Mouse (Mus musculus): Measurements from ENCODE around the gene Arih1.

Gene Arih1

DNA sequence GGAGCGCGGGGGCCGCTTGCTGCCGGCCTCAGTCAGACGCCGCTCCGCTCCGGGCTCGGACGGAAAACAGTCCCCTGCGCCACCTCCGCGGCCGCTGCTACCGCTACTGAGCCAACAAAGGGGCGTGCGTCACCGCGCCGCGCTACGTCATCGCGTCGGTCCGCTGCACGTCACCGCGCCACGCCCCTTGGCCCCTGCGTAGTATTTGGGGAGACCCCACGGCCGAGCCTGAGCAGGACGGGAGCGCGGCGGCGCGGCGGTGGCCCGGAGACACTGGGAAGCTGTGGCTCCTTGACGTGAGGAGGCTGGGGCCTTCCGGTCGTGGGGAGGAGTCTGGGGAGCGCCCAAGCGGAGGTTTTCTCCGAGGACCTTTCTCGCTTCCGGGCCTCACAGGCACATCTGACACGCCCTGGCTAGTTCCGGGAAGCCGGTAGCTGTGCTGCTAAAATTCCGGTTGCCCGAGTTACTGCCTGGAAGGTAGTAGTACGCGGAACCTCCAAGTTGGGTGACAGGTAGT, at the start of gene Arih1:
TSS of gene Arih1 (minus strand) at position 70 of the 517 bp plus-strand sequence.
- DNase-seq (ENCODE audit: low spot score), result peak; percentile 93

DNA sequence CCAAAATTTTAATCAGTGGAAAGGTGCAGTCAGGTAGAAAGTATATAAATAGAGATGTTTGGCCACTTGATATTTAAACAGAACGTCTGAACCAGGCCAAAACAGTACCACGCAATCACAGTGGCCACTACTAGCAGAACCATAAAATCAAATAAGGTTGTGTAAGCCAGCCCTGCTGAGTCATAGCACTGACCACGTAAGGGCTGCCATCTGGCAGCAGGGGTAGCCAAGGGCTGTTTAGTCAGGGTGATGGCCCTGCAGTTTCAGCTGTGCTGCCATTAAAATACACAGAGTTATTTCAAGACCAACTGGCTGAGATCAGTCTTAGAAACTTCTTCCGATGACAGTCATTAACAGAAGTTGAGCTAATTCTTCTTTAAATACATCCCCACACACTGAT, 47.5 kb upstream of the Arih1 start:
- DNase-seq (ENCODE audit: low spot score), result no peak

DNA sequence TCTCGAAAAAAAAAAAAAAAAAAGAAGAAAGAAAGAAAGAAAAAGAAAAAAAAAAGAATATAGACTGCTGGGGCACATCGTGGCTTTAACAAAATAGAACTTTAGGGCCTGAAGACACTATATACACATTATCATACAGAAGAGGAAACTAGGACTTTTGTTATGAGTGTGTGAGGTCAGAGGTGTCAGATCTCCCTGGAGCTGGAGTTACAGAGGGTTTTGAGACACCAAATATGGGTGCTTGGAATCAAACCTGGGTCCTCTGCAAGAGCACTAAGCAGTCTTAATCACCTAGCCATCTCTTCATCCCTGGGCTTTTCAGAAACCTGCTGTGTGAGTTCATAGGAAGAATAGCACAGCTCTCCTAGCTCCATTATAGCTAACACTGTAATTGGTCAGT, 47.0 kb upstream of the Arih1 start:
- no peak for DNase-seq (ENCODE audit: low spot score)

GRCm38 (mm10) chr9:59531645-59532044, 45.2 kb upstream of the Arih1 start:
- no peak for DNase-seq (ENCODE audit: low spot score)

- DNase-seq (ENCODE audit: low spot score), result no peak
Measured at GRCm38 (mm10) chr9:59528274-59528673, 41.9 kb upstream of the Arih1 start.

- DNase-seq (ENCODE audit: low spot score), result no peak
Measured at GRCm38 (mm10) chr9:59527580-59527979, 41.2 kb upstream of the Arih1 start.

DNA sequence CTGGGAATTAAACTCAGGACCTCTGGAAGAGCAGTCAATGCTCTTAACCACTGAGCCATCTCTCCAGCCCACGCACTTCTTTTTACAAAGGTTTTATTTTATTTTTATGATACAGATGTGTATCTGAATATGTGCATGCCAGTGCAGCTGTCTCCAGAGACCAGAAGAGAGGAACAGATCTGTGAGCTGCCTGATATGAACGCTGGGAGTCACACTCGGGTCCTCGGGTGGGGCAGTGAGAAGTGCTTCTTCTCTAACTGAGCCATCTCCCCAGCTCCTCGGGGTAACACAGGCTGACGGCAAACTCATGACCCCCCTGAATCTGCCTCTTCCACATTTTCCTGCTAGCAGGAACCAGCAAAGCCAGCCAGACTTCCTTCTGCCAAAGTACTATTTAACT, 40.3 kb upstream of the Arih1 start:
- no peak for DNase-seq (ENCODE audit: low spot score)

GRCm38 (mm10) chr9:59522906-59523305, 36.5 kb upstream of the Arih1 start:
- no peak for DNase-seq (ENCODE audit: low spot score)

- DNase-seq (ENCODE audit: low spot score), result no peak
Measured at GRCm38 (mm10) chr9:59519396-59519795, 33.0 kb upstream of the Arih1 start.

DNA sequence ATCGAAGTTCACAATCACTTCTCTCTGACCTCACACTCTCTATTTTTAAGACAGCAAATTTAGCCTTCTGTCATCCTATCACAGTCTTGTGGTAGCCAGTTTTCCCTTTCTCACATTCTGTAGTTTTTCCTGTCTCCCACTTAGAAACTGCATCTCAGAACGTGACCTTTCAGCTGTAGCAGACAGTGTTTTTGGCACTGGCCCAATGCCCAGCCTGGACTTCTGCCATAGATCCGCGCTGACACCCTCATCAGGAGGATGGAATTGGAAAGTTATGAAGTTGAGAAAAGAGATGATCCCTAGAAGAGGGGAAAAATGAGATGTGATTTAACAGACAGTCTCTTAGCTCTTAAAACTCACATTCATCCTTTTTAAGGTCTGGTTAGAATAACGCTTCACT, 32.6 kb upstream of the Arih1 start:
- no peak for DNase-seq (ENCODE audit: low spot score)

DNA sequence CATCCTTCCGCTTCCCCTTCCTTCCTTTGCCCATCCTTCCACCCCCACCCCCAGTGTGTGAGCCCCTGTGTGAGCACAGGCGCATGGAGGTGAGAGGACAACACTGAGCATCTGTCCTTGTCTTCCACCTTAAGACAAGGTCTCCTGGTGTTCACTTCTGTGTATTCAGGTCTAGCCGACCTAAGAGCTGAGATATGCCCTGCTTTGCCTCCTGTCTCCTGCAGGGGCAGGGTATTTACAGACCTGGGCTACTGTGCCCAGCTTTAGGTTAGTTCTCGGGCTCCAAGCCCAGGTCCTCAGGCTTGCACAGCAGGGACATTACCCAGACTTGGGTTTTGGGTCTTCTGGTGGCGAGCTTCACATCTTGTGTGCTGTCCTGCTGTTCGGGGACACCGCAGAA, 30.7 kb upstream of the Arih1 start:
- DNase-seq (ENCODE audit: low spot score), result no peak

- no peak for DNase-seq (ENCODE audit: low spot score)
Measured at GRCm38 (mm10) chr9:59515069-59515468, 28.7 kb upstream of the Arih1 start.

DNA sequence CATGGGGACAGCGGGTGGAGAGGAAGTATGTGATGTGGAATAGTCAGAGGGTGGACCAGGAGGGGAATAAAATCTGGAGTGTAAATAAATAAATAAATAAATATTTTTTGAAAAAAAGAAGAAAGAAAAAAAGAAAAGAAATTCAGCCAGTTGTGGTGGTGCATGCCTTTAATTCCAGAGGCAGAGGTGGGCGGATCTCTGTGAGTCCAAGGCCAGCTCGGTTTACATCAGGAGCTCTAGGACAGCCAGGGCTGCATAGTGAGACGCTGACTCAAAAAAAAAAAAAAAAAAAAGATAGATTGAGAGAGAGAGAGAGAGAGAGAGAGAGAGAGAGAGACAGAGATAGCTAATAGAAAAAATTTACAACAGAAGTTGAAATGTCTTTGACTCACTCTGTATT, 26.0 kb upstream of the Arih1 start:
- DNase-seq (ENCODE audit: low spot score), result no peak

GRCm38 (mm10) chr9:59508146-59508545, 21.7 kb upstream of the Arih1 start:
- no peak for DNase-seq (ENCODE audit: low spot score)

- DNase-seq (ENCODE audit: low spot score), result no peak
Measured at GRCm38 (mm10) chr9:59487331-59487730, 913 bp upstream of the Arih1 start.

GRCm38 (mm10) chr9:59486076-59486518, 321 bp downstream of the Arih1 start:
- peak; percentile 11 for DNase-seq (ENCODE audit: low spot score)

DNA sequence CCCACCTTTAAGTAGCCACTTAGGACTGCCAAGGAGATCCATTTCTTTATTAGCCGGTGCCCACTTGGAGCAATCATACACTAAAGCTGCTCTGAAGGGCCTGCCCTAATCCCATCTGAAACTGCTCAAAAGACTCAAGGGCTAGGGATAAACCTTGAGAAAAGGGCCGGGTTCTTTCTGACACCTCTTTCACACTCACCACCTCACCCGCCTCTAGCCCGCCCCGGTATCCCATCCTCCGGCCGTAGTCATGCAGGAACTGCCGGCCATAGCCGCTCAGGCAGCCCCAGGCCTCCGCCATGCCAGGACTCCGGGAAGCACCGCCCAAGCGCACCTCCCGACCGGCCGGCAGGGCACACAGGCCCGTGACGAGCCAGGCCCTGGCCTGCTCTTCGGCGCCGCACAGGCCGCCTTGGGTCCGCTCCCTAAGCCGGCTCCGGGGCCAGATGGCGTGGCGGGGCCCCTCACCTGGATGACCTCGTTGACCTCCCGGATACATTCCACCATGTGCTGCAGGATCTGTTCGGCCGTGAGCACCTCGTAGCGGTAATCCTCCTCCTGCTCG, 825 bp downstream of the Arih1 start:
- peak; percentile 12 for DNase-seq (ENCODE audit: low spot score)

DNA sequence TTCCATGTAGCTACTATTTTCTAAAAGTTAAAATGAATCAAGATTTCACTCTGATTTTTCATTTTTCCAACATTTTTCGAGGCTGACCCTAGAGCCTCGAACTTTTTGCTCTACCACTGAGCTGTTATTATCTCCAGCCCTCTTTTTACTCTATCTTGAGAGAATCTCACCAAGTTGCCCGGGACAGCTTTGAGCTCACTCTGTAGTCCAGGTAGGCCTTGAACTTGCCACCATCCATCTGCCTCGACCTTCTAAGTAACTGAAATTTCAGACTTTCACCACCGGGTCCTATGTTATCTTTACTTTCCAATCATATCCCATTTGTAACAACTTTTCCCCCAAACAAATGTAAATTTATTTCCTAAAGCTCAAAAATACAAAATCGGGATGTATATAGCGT, 1.7 kb downstream of the Arih1 start:
- no peak for DNase-seq (ENCODE audit: low spot score)

DNA sequence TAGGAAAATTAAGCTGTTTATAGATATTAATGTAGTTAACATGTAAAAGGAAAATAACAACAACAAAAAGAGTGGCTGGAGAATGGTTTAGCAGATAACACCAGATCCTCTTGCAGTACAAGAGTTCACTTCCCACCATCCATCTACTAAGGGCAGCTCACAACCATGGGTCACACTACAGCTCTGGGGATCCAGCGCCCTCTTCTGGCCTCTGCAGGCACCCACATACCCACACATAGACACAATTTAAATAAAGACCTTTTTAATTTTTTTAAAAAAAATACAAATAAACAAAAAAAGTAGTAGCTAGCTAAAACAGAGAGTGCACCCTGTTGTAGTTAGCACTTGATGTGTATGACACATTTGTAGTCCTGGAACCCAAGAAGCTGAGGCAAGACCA, 4.0 kb downstream of the Arih1 start:
- DNase-seq (ENCODE audit: low spot score), result no peak

DNA sequence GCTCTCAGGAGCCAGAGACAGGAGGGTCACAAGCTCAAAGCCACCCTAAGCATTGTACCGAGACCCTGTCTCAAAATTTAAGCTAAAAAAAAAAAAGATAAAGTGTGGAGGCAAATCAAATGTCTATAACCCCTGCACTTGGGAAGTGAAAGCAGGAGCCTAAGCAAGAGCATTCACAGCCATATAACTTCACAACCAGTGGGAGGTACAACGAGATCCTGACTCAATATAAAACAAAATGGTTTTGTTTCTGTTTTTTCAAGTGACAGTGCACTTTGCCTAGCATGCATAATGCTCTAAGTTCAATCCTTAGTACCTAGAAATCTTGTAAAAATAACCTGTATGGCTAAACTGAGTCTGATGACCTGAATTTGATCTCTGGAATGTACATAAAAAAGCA, 9.8 kb downstream of the Arih1 start:
- DNase-seq (ENCODE audit: low spot score), result no peak

GRCm38 (mm10) chr9:59474838-59475237, 11.6 kb downstream of the Arih1 start:
- DNase-seq (ENCODE audit: low spot score), result no peak

GRCm38 (mm10) chr9:59473171-59473570, 13.2 kb downstream of the Arih1 start:
- no peak for DNase-seq (ENCODE audit: low spot score)

GRCm38 (mm10) chr9:59469446-59469845, 17.0 kb downstream of the Arih1 start:
- DNase-seq (ENCODE audit: low spot score), result no peak

DNA sequence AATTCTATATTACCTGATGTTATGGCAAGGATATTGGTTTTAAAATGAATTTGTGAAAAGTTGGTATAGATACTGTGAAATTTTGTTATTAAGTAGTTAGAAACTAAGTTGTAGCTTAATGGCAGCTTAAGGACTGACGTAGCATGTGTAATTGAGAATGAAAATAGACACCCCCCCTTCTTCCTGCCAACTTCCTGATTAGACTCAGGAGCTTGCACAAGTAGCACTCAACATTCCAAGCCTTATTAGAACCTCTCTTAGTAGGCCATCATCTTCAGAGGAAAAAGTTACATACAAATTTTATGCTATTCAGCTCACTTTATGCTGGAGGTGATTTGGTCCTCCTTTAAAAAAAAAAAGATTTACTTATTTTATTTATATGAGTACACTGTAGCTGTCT, 22.1 kb downstream of the Arih1 start:
- DNase-seq (ENCODE audit: low spot score), result no peak

Data from urinary bladder, postnatal 10 days (tissue).